7 mouse cellular contexts compared by ENCODE assay signal in genomic region chr2:164793236-164793635, GRCm38 (mm10). TPM values are rescaled to one million over a fixed set of nuclear protein-coding genes. Genes with fewer than 3 reads are reported as not detected.
DNase-seq lines count a peak whose midpoint lies in the region; ATAC-seq and TF ChIP-seq lines count a peak whose summit lies in the region.

No protein-coding gene starts in this region.

- H3K27ac ChIP-seq in hindbrain, postnatal 0 days, result peak overlapping the region; percentile 22; the same call in 1 of the 2 replicates
- no peak overlapping the region for H3K27ac ChIP-seq in liver, postnatal 0 days (ENCODE audit: low read depth)

- H3K4me3 ChIP-seq in hindbrain, postnatal 0 days (ENCODE audit: low read length), result no peak overlapping the region
- H3K4me3 ChIP-seq in liver, postnatal 0 days (ENCODE audit: low read depth, low read length), result no peak overlapping the region

- H3K4me1 ChIP-seq in hindbrain, postnatal 0 days (ENCODE audit: insufficient read depth, low read length), result no peaks in the 10 kb centered on the region
- peaks cover 12% of the 10 kb centered on the region for H3K4me1 ChIP-seq in liver, postnatal 0 days (ENCODE audit: insufficient read depth)

- WGBS in hindbrain, postnatal 0 days, result 79% methylated on average over 3 of the region's 3 CpGs
- WGBS in liver, postnatal 0 days (ENCODE audit: insufficient replicate concordance), result 73% methylated on average over 3 of the region's 3 CpGs

- DNase-seq in ovary, adult 18-20 months (ENCODE audit: low spot score), result peak; percentile 34
- no peak for DNase-seq in ovary, postnatal 10 days (ENCODE audit: low spot score)
- peak; percentile 70 for DNase-seq in adipocyte (ENCODE audit: low spot score)
- peak; percentile 77 for DNase-seq in embryo, embryonic 10.5 days (ENCODE audit: low spot score)
- DNase-seq in hindbrain, postnatal 0 days (ENCODE audit: low spot score), result peak; percentile 64
- peak; percentile 76 for DNase-seq in liver, postnatal 0 days
- peak; percentile 46 for DNase-seq in right cerebral cortex, postnatal 4 days

- peaks cover 40% of the 10 kb centered on the region; the same call in 1 of the 2 replicates for H3K36me3 ChIP-seq in hindbrain, postnatal 0 days (ENCODE audit: insufficient read depth, low read length)
- peaks cover 60% of the 10 kb centered on the region for H3K36me3 ChIP-seq in liver, postnatal 0 days (replicated peaks; ENCODE audit: insufficient read depth, low read length)

- no peak overlapping the region for H3K9ac ChIP-seq in hindbrain, postnatal 0 days (replicated peaks; ENCODE audit: low read length)
- H3K9ac ChIP-seq in liver, postnatal 0 days (replicated peaks), result no peak overlapping the region

- no peak overlapping the region for H3K4me2 ChIP-seq in hindbrain, postnatal 0 days (ENCODE audit: low read depth, low read length)
- H3K4me2 ChIP-seq in liver, postnatal 0 days (ENCODE audit: low read depth, low read length), result no peak overlapping the region

- no peaks in the 10 kb centered on the region for H3K27me3 ChIP-seq in hindbrain, postnatal 0 days (ENCODE audit: insufficient read depth, low read length)
- no peaks in the 10 kb centered on the region for H3K27me3 ChIP-seq in liver, postnatal 0 days (ENCODE audit: insufficient read depth, low read length)

- no peaks in the 10 kb centered on the region for H3K9me3 ChIP-seq in hindbrain, postnatal 0 days (ENCODE audit: low read length)
- no peaks in the 10 kb centered on the region for H3K9me3 ChIP-seq in liver, postnatal 0 days (ENCODE audit: low read length)

- peak; percentile 78 for TF ChIP-seq CTCF in hindbrain, postnatal 0 days (IDR thresholded peaks at IDR 0.05; ENCODE audit: low read depth)
- TF ChIP-seq CTCF in liver, postnatal 0 days (IDR thresholded peaks at IDR 0.05; ENCODE audit: low read depth), result peak; percentile 90

- peak; percentile 13; the same call in 1 of the 2 replicates for ATAC-seq in hindbrain, postnatal 0 days
- 0 out of 2 replicates have a peak, but pooled peaks have one; percentile 13 for ATAC-seq in liver, postnatal 0 days

- TF ChIP-seq EP300 in liver, postnatal 0 days (IDR thresholded peaks at IDR 0.05; ENCODE audit: low read depth), result no peak

RNA-seq across cellular contexts. Expression of gene Snx21, which starts 7.6 kb away (rescaled TPM):
- 102 and 106 TPM in 2 replicates for total RNA-seq in hindbrain, postnatal 0 days (2014; rRNA removed)
- 44.7 and 47.6 TPM in 2 replicates for polyA plus RNA-seq in hindbrain, postnatal 0 days (2015; fragmentation: Nextera tagmentation; extraction: Ambion mirVana)
- 6.1 and 7.4 TPM in 2 replicates for polyA plus RNA-seq in liver, postnatal 0 days (2015; fragmentation: Nextera tagmentation; extraction: Ambion mirVana)

RNA-seq across cellular contexts. Expression of gene Acot8, which starts 11.4 kb away (rescaled TPM):
- total RNA-seq in hindbrain, postnatal 0 days (2014; rRNA removed), result 18.5 and 39.5 TPM in 2 replicates
- polyA plus RNA-seq in hindbrain, postnatal 0 days (2015; fragmentation: Nextera tagmentation; extraction: Ambion mirVana), result 19.4 and 20.2 TPM in 2 replicates
- 23.1 and 25.0 TPM in 2 replicates for polyA plus RNA-seq in liver, postnatal 0 days (2015; fragmentation: Nextera tagmentation; extraction: Ambion mirVana)

RNA-seq across cellular contexts. Expression of gene Zswim3, which starts 11.7 kb away (rescaled TPM):
- 6.4 and 8.3 TPM in 2 replicates for total RNA-seq in hindbrain, postnatal 0 days (2014; rRNA removed)
- polyA plus RNA-seq in hindbrain, postnatal 0 days (2015; fragmentation: Nextera tagmentation; extraction: Ambion mirVana), result 5.2 and 5.5 TPM in 2 replicates
- 2.0 and 2.2 TPM in 2 replicates for polyA plus RNA-seq in liver, postnatal 0 days (2015; fragmentation: Nextera tagmentation; extraction: Ambion mirVana)

RNA-seq across cellular contexts. Expression of gene Tnnc2, which starts 13.5 kb away (rescaled TPM):
- 12.2 TPM in 1 of 2 replicates, not detected in the other for total RNA-seq in hindbrain, postnatal 0 days (2014; rRNA removed)
- 0.30 TPM in 1 of 2 replicates, not detected in the other for polyA plus RNA-seq in hindbrain, postnatal 0 days (2015; fragmentation: Nextera tagmentation; extraction: Ambion mirVana)
- 6.5 and 127 TPM in 2 replicates for polyA plus RNA-seq in liver, postnatal 0 days (2015; fragmentation: Nextera tagmentation; extraction: Ambion mirVana)

RNA-seq across cellular contexts. Expression of gene Ube2c, which starts 23.5 kb away (rescaled TPM):
- 61.5 and 70.6 TPM in 2 replicates for total RNA-seq in hindbrain, postnatal 0 days (2014; rRNA removed)
- polyA plus RNA-seq in hindbrain, postnatal 0 days (2015; fragmentation: Nextera tagmentation; extraction: Ambion mirVana), result 61.2 and 69.4 TPM in 2 replicates
- 243 and 277 TPM in 2 replicates for polyA plus RNA-seq in liver, postnatal 0 days (2015; fragmentation: Nextera tagmentation; extraction: Ambion mirVana)
